Mouse (Mus musculus) WW6 (cell line): ENCODE measurements around the gene Tfap4.

Source experiments
- DNase-seq: peaks from one replicate; pipeline ENCODE4 v3.0.0-alpha.2; 2013; ENCODE audit warnings: low read depth, low spot score

The Tfap4 gene

DNA sequence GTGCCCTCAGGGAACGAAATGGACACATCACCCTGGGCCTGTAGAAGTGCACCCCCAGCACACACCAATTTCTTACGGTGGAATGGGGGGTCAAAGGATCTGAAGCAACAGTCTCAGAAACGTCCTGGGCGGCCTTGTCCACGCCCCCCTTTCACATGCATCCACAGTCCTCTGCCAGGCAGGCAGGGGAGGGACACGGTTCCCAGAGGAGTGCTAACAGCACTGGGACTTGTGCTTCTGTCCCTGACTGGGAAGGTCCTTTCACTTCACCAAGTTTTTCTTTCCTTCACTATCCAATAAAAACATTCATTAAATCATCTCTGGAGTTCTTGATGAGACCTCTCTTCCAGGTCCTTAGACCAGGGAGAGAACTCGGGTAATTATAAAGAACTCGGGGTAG lies 39.0 kb downstream of the Tfap4 start:
- DNase-seq: no peak

DNA sequence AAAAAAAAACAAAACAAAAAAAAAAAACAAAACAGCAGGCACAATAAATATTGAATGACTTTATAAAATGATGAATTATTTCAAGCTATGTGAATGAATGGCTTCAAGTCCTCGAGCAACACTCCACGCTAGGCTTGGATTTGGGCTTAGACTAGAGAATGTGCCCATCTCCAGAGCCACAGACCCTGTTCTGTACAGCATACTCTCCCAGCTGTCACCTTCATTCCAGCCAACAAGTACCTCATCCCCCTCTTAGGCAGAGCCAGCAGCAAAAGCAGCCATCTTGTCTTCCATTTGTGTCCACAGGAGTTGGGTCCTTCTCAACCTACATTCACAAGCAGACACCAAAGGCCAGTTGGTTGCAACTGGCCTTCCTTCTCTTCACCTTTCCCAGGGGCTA lies 39.8 kb downstream of the Tfap4 start:
- no peak for DNase-seq

DNA sequence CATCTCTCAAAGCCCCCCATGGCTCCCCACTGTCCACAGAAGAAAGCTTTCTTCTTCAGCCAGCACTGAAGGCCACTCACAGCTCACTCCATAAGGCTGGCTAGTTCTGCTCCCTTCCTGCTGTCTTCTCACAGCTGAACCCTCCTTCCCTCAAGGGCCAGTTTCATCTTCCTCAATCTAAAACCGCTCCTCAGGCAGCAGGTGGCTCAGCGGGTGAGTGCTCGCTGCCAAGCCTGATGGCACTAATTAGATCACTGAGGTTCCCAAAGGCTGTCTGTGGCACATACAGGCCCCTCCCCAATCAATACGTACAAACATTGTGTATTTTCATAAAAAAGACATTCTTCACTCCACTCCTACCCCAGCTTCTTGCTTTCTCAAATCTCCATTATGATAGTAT lies 40.5 kb downstream of the Tfap4 start:
- no peak for DNase-seq

DNA sequence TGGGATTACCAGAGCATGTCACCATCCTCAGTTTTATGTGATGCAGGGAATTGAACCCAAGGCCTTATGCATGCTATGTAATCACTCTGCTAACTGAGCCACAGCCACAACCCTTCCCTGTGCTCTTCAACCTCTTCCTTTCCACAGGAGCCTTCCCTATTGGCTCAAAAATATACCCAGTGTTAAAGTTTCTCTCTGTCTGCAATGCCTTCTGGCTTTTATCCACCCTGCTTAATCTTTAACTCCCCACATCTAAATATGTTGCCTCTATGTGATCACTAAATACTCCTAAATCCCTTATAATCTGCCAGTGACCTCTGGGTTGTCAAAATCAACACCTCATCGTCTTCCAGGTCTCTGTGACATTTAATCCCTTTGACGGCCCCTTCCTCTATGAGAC lies 41.7 kb downstream of the Tfap4 start:
- DNase-seq: no peak

DNA sequence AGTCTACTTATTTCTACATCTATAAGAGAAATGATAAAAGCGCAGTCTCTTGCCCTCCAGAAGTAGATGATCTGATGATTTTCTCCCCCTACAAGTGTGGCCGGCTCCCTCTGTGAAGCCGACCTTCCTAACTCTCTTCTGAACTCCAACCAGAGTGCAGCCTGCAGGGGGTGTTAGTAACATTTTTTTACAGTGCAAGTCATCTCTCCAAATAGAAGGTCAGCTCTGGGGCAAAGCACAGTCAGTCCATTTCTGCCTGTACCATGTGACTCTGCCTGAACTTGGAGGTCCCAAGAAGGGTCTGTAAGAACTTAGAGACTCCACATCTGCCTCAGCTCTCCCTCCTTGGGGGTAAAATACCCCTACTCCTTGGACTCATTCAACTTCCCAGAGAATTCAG lies 45.3 kb downstream of the Tfap4 start:
- DNase-seq: no peak

DNA sequence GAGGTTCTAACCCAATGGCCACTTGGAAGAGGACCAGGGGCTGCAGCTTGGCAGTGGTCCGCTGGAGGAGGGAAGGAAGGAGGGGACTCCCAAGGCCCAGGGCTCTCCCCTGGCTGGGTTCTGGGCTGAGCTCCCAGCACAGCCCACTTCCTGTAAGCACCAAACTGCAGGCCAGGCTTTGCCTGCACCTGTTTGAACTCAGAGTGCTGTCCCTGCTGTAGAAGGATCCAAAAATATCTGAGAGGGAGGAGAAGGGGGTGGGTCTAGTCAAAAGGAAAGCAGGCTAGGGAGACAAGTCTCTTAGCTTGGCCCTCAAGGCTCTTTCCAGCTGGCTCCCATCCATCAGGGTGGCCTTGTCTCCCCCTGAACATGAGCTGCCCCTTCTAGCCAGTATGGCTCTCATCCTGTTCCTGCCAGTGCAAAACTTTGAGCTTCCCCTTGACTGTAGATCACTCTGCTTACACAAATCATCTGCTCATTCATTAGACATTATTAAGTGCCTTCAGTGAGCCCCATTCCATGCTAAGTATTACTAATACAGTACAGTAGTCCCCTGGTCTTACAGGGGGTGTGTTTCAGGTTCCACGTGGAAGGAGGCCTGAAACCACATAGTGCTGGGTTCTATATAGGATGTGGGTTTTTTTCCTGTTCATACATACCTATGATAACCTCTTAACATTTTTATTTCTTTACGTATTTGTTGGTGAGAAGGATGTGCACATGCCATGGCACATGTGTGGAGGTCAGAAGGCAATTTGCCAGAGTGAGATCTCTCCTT lies 46.8 kb downstream of the Tfap4 start:
- DNase-seq: no peak

DNA sequence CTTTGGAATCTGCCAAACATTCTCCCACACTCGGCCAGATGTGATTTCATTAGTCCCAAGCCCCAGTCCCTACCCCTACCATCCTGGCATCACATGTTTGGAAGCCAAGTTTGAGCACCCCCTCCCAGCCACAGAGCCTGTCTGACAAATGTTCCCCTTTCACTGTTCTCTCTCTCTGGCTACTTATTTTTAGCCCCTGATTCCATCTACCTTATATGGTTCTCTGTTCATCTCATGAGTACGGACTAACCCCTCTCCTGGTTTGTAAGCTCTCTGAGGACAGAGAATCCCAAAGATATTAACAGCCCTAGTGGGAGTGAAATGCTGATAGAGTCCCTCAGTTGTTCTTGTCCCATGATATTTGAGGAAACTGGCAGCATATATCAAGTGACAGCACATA lies 48.3 kb downstream of the Tfap4 start:
- DNase-seq: no peak

DNA sequence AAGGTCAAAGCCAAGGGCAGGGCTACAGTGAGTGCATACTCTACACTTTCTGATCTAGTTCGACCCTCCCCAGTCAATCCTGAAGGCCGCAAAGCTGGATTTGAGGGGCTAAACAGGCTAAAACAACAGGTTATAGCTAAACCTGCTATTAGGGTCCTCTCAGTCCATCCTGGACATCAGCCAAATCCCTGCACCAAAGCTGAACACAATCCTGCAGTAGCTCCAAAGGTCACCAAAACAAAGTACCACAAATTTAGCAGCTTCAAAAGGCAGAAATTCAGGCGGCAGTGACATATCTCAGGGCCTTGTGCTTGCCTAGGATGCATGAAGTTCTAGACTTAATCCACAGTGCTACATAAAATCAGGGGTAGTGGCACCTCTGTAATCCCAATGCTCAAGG lies 53.5 kb downstream of the Tfap4 start:
- no peak for DNase-seq

DNA sequence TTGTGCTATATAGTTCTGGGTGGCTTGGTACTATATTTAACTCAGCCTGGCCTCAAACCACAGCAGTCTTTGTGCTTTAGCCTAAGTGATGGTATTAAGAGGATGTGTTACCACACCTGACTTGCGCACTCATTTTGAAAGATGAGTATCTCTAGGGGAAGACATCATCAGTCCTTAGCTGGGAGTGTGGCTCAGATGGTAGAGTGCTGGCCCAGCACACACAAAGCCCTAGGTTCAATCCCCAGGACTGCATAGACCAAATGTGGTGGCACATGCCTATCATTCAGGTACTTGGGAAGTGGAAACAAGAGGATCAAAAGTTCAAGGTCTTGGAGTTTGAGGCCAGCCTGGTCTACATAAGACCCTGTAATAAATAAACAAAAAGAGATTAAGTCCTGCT lies 56.2 kb downstream of the Tfap4 start:
- no peak for DNase-seq

DNA sequence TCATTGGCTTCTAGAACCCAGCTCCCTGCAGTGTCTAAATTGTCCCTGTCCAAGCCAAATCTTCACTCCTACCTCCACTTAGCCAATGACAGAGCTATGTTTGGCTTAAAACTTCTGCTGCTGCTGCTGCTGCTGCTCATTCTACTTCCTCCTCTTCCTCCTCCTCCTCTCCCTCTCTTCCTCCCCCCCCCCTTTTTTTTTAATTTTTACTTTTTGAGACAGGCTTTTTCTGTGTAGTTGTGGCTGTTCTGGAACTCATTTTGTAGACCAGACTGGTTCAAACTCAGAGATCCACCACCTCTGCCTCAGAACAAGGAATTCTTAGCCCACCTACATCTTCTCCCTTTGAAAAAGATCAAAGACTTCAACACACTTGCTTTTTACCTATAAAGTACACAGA lies 57.1 kb downstream of the Tfap4 start:
- DNase-seq: no peak

DNA sequence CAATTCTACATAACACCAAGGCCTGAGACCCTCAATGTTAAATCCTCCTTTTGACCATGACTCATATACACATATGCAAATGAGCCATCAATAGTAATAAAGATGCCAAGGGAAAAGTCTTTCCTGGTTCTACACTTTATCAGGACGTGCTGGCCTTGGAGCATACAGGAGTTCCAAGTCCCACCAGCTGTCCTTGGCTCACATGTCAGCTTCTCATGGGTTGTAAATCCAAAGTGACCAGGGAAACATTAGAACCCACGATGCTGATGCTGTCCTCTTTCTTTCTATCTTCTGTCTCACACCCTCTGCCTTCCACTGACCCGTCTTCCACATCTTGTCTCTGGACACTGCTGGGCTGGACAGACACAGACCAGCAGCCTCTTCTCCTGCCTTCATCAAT lies 58.0 kb downstream of the Tfap4 start:
- DNase-seq: no peak

DNA sequence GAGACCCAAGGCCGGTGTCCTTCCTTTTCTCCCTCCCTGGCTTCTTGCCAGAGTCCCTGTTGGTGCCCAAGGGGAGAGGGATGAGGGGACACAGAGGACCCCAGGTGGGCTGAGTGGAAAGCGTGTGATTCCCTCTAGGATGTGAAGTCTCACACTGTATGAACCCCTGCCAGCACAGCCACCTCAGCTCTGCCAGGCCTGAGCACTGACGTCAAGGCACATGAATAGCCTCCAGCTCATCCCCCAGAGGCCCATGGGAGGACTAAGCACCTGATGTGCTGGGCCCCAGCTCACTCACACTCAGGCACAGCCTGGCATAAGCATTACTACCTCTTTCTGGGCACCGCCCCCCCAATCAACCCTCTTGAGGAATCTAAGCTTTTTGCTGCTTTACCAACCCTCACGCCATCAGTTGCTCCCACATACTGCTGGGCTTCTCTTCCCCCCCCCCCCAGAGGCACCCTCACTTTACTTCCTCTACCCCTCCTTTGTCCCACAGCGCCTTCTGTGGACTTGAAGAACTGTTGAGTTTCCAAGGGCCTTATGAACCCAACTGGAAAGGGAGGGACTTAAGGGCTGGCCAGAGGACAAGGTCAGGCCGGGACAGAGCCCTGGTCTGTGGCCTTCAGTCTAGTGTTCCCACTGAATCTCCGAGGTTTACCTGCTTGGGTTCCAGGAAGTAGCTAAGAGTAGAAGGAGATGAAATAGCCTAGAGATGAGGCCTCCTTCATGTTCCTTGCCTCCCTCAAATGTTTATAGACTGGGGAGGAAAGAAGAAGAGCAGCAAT lies 58.9 kb downstream of the Tfap4 start:
- DNase-seq: no peak

DNA sequence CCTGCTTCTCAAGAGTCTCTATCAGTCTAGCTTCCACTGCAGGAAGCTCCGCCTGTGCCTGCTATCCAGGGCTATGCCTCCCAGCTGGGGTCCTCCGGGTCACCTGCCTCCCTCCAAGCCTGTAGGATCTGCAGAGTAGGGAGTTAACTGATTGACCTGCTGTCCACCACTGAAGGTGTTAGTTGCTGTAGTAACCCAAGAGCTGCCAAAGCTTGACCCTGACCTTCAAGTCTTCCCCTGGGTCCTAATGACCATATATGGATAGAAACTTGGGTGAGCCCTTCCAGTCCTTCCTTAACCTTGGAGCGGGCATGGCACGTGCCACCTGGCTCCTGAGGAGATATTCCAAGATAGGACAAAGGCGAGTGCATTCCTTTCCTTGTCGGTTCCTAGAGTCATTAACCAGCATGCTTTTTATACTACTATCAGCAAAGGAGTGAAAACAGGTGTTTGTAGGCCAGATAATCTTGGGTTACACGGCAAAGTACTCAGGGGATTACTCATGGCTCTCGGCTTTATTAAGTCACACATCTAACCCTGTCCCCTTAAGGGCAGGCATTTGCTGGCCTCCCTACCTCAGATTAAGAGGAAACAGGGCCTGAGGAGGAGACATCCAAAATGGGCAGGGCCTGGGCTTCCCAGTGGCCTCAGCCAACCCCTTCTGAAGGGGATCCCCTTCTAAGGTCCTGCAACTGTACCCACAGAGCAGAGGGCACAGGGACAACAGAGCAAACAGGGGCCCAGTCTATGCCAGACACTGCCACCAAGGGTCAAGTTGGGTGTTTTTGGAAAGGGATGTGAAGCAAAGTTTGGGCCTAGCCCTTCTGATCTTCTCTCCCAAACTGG lies 61.7 kb downstream of the Tfap4 start:
- no peak for DNase-seq

DNA sequence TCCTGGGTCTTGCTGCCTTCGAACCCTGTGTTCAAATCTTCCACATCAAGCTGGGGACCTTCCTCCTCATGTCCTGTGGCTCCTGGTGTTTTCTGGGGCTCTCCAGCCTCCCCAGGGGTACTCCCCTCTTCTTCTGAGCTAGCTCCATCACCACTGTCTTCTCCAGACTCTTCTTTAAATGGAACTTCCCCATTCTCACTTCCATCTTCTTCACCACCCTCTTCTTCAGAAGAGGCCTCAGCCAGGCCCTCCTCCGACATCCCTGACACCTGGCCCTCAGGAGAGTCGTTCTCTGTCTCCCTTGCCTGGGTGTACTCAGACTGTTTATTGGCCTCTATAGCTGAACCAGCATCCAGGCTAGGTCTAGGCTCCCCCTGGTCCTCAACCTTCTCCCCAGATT lies 63.2 kb downstream of the Tfap4 start:
- no peak for DNase-seq

DNA sequence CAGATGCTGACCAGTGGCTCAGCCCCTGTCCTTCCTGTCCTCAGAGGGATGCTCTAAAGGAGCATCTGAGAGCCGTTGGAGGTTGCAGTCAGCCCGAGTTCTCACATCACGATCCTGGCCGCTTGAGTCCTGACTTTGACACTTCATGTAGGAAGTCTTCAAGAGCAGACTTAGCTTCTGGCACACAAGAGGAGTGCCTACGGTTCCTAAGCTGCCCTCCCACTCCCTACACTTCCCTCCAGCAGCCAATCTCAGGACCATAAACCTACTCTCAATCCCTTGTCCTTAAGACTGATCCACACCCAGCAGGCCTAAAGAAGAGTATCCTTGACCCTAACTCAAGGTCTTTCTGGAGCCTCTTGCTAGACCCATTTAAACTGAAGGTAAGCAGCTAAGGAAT lies 63.8 kb downstream of the Tfap4 start:
- DNase-seq: no peak
